Mouse (Mus musculus) telencephalon, adult 2 months (tissue): Measurements from ENCODE around the gene Cdk13.

Source experiments
- DNase-seq: peaks from one replicate; pipeline ENCODE4 v3.0.0-alpha.2; 2011; ENCODE audit warnings: low read depth, low spot score

Cdk13 gene

DNA sequence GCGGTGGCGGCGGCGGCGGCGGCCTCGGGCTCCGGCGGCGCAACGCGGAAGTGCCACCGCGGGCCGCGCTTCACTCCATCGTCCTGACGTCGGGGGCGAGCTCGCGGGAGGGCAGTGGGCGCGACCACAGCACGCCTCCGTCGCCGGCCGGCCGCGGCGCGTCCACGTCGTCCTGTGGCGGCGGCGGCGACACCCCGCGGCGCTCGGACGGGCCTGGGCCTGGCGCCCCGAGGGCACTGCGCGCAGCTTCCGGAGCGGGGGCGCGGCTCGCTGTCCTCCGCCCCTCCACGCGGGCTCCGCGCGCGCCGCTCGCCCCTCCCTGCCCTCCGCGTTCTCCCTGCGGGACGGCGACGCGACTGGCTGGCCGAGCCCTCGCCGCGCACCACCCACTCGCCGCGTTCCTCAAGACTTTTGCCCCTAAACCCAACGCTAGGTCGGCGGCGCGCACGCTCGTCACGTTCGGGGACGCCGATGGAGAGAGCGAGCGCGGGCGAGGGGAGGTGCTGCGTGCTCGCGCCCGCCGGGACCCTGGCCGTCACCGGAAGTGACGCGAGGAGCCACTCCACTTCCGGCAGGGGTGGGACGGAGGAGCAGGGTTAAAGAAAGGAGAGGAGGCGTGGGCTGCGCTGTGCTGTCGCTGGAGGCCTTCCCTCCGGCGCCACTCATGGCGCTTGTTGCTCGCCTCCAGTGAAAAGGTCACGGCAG is at the start of gene Cdk13:
Gene Cdk13, minus strand, starts transcription at position 189 of the 705 bp plus-strand sequence.
- DNase-seq, result peak; percentile 96

GRCm38 (mm10) chr13:17843336-17843735 is 38.4 kb upstream of the Cdk13 start:
- no peak for DNase-seq

GRCm38 (mm10) chr13:17842756-17843155 is 37.9 kb upstream of the Cdk13 start:
- DNase-seq, result no peak

GRCm38 (mm10) chr13:17839137-17839536 is 34.2 kb upstream of the Cdk13 start:
- DNase-seq, result peak; percentile 44

GRCm38 (mm10) chr13:17838484-17838851 is 33.6 kb upstream of the Cdk13 start:
- peak; percentile 47 for DNase-seq

DNA sequence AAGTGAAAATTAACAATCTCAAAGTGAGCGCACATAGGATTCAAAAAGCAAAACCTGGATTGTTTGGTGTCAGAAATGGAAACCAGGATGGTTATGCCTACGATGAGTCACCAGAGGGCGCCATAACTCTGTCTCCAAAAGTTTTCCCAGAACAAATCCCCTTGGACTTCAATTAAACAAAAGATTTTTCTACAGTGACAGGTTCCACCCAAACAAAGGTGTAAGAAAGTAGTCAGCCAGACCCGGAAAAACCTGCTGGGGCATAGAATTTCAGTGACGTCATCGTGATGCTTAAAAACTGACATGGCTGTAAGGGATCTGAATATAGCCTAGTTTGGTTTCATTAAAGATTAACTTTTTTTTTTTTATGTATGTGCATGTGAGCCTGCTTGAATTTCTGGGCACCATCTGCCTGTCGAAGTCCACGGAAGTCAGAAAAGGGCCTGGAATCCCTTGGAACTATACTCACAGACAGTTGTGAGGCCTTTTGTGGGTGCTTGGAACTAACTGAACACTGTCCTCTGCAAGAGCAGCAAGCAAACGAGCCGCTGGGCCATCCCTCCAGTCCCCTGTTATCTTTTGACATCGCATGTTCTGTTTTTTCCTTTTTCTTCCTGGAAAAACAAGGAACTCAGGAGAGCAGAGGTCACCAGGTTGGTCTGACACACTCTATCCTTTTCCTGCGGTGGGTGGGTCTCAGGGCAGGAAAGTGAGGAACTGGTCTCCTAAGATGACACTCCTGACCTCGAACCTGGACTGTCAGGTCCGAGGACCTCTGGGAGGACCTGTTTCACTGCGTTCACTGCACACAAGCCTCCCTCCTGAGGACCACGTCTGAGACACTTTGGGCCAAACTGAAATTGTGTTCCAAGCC is 33.0 kb upstream of the Cdk13 start:
- no peak for DNase-seq

DNA sequence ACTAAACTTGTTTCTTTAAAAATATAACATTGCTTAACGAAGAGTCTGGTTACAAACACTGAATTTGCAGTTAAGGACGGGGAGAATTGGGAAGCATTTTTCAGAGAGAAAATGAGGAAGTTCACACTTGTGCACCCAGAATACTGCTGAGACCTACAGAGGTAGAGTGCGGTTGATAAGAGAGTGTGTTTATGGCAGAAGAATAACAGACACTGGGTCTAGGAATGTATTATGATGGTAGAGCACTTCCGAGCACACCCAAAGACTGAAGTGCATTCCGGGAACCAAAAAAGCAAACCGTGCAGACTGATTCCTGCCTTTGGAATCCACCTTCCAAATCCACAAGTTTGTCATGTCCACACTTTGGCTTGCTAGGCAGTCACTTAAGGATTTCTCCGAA is 31.9 kb upstream of the Cdk13 start:
- DNase-seq, result no peak

- DNase-seq, result no peak
These were observed 28.0 kb upstream of the Cdk13 start for GRCm38 (mm10) chr13:17832940-17833339.

DNA sequence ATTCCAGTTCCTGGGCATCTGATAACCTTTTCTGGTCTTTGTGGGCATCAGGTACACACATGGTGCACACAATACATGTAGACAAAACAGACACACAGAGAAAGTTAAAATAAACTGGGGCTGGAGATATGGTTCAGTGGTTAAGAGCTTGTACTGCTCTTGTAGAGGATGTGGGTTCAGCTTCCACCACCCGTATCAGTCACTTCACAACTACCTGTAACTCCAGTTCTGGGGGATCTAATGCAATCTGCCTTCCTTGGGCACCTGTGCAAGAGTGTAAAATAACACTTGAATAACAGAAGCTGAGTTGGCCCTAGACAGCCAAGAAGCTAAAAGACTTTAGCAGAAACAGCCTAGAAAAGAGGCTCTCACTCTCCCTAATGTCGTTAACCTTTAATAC is 12.3 kb upstream of the Cdk13 start:
- no peak for DNase-seq

DNA sequence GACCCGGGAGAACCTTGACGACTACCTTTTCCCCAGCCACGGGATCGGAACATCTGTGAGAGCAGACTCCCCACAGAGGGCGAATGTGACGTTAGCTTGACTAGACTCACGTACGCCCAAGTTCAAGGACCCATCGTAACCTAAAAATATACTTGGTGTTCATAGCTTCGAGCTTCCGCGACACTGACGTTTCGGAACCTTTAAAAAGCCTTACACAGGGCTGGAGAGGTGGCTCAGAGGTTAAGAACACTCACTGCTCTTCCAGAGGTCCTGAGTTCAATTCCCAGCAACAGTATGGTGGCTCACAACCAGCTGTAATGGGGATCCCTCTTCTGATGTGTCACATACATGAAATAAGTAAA is 698 bp upstream of the Cdk13 start:
- DNase-seq, result no peak

DNA sequence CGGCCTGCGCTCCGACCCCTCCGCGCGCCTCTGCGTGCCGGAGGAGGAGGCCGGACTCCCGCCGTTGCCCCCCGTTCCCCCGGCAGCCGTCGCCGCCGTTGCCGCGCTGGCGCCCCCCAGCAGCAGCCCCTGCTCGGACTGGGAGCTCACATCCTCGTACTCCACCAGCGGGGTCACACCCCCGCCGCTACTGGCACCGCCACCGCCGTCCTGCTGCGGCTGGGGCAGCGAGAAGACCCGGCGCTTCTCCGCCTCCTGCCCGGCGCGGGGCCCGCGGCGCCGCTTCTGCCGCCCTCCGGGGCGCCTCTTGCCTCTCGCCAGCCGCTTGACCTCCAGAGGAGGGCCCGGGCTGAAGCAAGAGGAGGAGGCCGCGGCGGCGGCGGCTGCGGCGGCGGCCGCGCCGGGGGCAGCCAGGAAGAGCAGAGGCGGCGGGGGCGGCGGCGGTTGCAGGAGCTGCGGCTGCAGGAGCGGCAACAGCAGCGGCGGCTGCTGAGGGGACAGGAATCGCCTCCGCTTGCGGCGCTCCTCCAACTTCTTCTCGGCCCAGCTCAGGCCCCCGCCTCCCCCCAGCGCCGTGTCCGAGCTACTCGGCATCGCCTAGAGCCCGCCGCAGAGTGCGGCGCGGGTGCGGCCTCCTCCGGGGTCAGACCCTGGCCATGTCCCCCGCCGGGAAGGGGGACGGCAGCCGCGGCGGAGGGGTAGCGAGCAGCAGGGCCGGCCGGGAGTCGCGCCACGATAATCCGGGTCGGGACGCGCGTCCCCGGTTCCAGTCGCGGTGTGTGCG is 647 bp downstream of the Cdk13 start:
- DNase-seq, result no peak

GRCm38 (mm10) chr13:17803331-17804057 is 1.4 kb downstream of the Cdk13 start:
- DNase-seq, result peak; percentile 32

GRCm38 (mm10) chr13:17802880-17803279 is 2.0 kb downstream of the Cdk13 start:
- DNase-seq, result no peak

DNA sequence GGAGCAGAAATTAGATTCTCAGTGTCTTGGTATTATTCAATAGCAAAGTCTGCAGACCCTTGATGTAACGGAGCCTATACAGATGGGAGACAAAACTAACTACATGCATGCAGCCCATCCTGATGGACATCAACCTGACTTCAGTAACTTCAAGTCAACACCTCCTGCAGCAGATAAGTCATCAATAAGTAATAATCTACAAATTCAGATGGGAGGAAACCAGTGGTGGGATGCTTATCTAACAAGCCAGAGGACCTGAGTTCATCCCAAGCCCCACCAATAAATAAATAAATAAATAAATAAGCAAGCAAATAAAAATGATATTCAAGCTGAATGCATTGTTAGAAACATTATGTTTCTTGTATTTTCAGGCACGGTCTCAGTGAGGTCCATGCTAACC is 5.2 kb downstream of the Cdk13 start:
- no peak for DNase-seq

- no peak for DNase-seq
These were observed 9.0 kb downstream of the Cdk13 start for GRCm38 (mm10) chr13:17795757-17796456.

GRCm38 (mm10) chr13:17783643-17784042 is 21.3 kb downstream of the Cdk13 start:
- no peak for DNase-seq

DNA sequence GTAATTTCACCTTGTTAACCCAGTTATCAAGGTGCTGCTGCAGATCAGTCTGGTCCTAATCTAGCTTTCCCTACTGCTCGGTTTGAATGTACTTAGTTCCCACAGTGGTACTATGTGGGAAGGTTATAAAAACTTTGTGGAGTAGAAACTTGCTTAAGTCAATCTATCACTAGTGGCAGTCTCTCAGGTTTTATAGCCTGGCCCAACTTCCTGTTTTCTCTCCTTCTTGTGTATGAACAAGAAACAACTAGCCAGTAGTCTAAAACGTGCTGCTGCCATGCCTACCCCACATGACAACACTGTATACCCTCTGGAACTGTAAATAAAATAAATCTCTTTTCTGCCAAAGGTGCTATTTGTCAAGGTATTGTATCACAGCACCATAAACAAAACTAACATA is 25.0 kb downstream of the Cdk13 start:
- no peak for DNase-seq

GRCm38 (mm10) chr13:17776303-17776702 is 28.6 kb downstream of the Cdk13 start:
- DNase-seq, result no peak

GRCm38 (mm10) chr13:17775364-17775763 is 29.5 kb downstream of the Cdk13 start:
- DNase-seq, result no peak

GRCm38 (mm10) chr13:17773112-17773511 is 31.8 kb downstream of the Cdk13 start:
- no peak for DNase-seq

GRCm38 (mm10) chr13:17772574-17772973 is 32.3 kb downstream of the Cdk13 start:
- peak; percentile 75 for DNase-seq
